ENCODE assay signal across 20 mouse cellular contexts in genomic region chrX:164941540-164941939, GRCm38 (mm10). TPM values are rescaled to one million over a fixed set of nuclear protein-coding genes. Genes with fewer than 3 reads are reported as not detected.
DNase-seq lines count a peak whose midpoint lies in the region; ATAC-seq lines count a peak whose summit lies in the region.
"Had no signal": no experiment of that assay in that cellular context is flagged by ENCODE, and none has a peak within 500 bp of the region (broad histone marks: within the 10 kb centered on the region; RNA-seq: fewer than 3 reads in every experiment).

No protein-coding gene starts in this region.

- intact Hi-C loops in gastrocnemius, postnatal 36 days (cut with DNase I), result no loop called here

- H3K27me3 ChIP-seq in splenic B cell, adult 2 months (ENCODE audit: control insufficient read depth, insufficient read depth, low read length, poor library complexity, severe bottlenecking), result no peaks in the 10 kb centered on the region
- H3K27me3 ChIP-seq: embryonic facial prominence, embryonic 12.5 days; heart, embryonic 13.5 days; limb, embryonic 15.5 days; lung, embryonic 15.5 days; neural tube, embryonic 13.5 days had no signal

- ATAC-seq in common myeloid progenitor, adult 5-6 weeks (replicated peaks; ENCODE audit: low read depth, poor library complexity, severe bottlenecking), result peak; percentile 74
- ATAC-seq: forebrain, embryonic 16.5 days had no signal

- no peaks in the 10 kb centered on the region for H3K36me3 ChIP-seq in splenic B cell, adult 2 months (ENCODE audit: control insufficient read depth, insufficient read depth, low read length, poor library complexity, severe bottlenecking)

- peak; percentile 8 for DNase-seq in gastrocnemius, postnatal 25 days
- DNase-seq in gastrocnemius, postnatal 36 days, result no peak
- DNase-seq in lung, postnatal 25 days (ENCODE audit: low spot score), result peak; percentile 8
- no peak for DNase-seq in lung, adult 18-20 months
- peak; percentile 53 for DNase-seq in splenic B cell, adult 2 months (ENCODE audit: low read depth, low spot score)
- DNase-seq in right cerebral cortex, postnatal 4 days, result no peak
- no peak for DNase-seq in left cerebral cortex, adult 8-10 months (ENCODE audit: low spot score in 2 of 2)
- DNase-seq: adrenal gland, postnatal 10 days; cerebellum, adult 8-10 months; heart, postnatal 4 days; kidney, adult 8-10 months; kidney, postnatal 36 days; layer of hippocampus, adult 9-11 months had no signal

RNA-seq across cellular contexts. Expression of gene Mospd2, which starts 38.6 kb away (rescaled TPM):
- total RNA-seq in gastrocnemius, postnatal 25 days (2021), result 1 to 10 TPM; 7.0 to 7.2 TPM
- 1 to 10 TPM; 5.9 to 6.8 TPM for total RNA-seq in gastrocnemius, postnatal 36 days (2021)
- 10.2 and 15.4 TPM in 2 replicates for total RNA-seq in common myeloid progenitor, adult 5-6 weeks (2017)
- total RNA-seq in left cerebral cortex, adult 8-10 months (2022), result 10 to 100 TPM; 21.3 to 22.5 (median 21.6) TPM

RNA-seq across cellular contexts. Expression of gene Fancb, which starts 38.9 kb away (rescaled TPM):
- total RNA-seq in gastrocnemius, postnatal 25 days (2021), result under 1 TPM; 0.49 to 0.51 TPM
- under 1 TPM; 0.43 to 0.62 TPM for total RNA-seq in gastrocnemius, postnatal 36 days (2021)
- 11.8 and 12.4 TPM in 2 replicates for total RNA-seq in common myeloid progenitor, adult 5-6 weeks (2017)
- total RNA-seq in left cerebral cortex, adult 8-10 months (2022), result 1 to 10 TPM; 1.5 to 2.3 (median 2.2) TPM

Comparison
In these comparisons a context has a peak if more than half of its experiments do, and no peak if none do; other contexts are left out.
1. DNase-seq: peak in gastrocnemius, postnatal 25 days (single experiment), lung, postnatal 25 days (single experiment) and splenic B cell, adult 2 months (single experiment); none in gastrocnemius, postnatal 36 days (0 of 2), lung, adult 18-20 months (0 of 2), right cerebral cortex, postnatal 4 days (single experiment) and left cerebral cortex, adult 8-10 months (0 of 2).